Mouse (Mus musculus): ENCODE measurements around the gene Arhgap27. TPM values are rescaled to one million over a fixed set of nuclear protein-coding genes. Genes with fewer than 3 reads are reported as not detected.

The Arhgap27 gene
- total and polyA plus RNA-seq, 3 experiments = 11.8 to 30.9 (median 26.1) TPM

GRCm38 (mm10) chr11:103356938-103357670 lies 6.4 kb downstream of the Arhgap27 start:
- Histone ChIP-seq H3K36me3 (replicated peaks in 1 of 2; ENCODE audit: control insufficient read depth in 1 of 2, insufficient read depth in 1 of 2, low read length in 1 of 2) (peaks cover 6 to 43% of the 10 kb centered on the region in 2 experiments), H3K27ac (ENCODE audit: insufficient read depth, low read depth) (no peak overlapping the region), H3K4me2 (ENCODE audit: insufficient read depth, low read depth, poor library complexity, severe bottlenecking) (no peak overlapping the region), H3K79me2 (replicated peaks; ENCODE audit: control insufficient read depth, extremely low read depth, insufficient read depth, poor library complexity, severe bottlenecking) (no peaks in the 10 kb centered on the region), H3K9me3 (replicated peaks; ENCODE audit: low read length) (peaks cover 39% of the 10 kb centered on the region), H3K27me3 (replicated peaks) (no peaks in the 10 kb centered on the region), H3K9ac (ENCODE audit: insufficient read depth, low read depth) (no peak overlapping the region), H3K4me3 (replicated peaks in 1 of 3; ENCODE audit: low read depth in 2 of 3, low read length in 2 of 3, poor library complexity in 1 of 3) (peak overlapping the region in 1 of 3 experiments; percentile 4), H3K4me1 (ENCODE audit: control insufficient read depth in 1 of 2, insufficient read depth in 2 of 2) (peaks cover 17 to 68% of the 10 kb centered on the region in 2 experiments)
- no peak for TF ChIP-seq MEF2A (IDR thresholded peaks at IDR 0.05; ENCODE audit: borderline replicate concordance, low read depth, low read length)
- peak; percentile 75; the same call in 1 of the 2 replicates for TF ChIP-seq MAX (IDR thresholded peaks at IDR 0.05; ENCODE audit: low read length)
- TF ChIP-seq EP300 (IDR thresholded peaks at IDR 0.05; ENCODE audit: low read length) = peak; percentile 54; the same call in 1 of the 2 replicates
- no peak for TF ChIP-seq USF2 (conservative IDR thresholded peaks at IDR 0.05; ENCODE audit: low read depth, low read length)
- TF ChIP-seq ETS1 (conservative IDR thresholded peaks at IDR 0.05; ENCODE audit: low read depth, low read length) = peak; percentile 75
- 0 out of 2 replicates have a peak, but pooled peaks have one; percentile 36 for TF ChIP-seq KAT2A (IDR thresholded peaks at IDR 0.05; ENCODE audit: insufficient replicate concordance, low read length)
- TF ChIP-seq IRF4 (IDR thresholded peaks at IDR 0.05; ENCODE audit: low read depth, low read length) = peak; percentile 44; the same call in 1 of the 2 replicates
- TF ChIP-seq MAFK (IDR thresholded peaks at IDR 0.05; ENCODE audit: insufficient replicate concordance, low read length) = 0 out of 2 replicates have a peak, but pooled peaks have one; percentile 6
- TF ChIP-seq RCOR1 (conservative IDR thresholded peaks at IDR 0.05; ENCODE audit: low read depth, low read length) = no peak
- TF ChIP-seq TCF12 (IDR thresholded peaks at IDR 0.05; ENCODE audit: low read depth, low read length) = peak; percentile 76; the same call in 1 of the 2 replicates
- peak; percentile 88 for TF ChIP-seq BHLHE40 (IDR thresholded peaks at IDR 0.05; ENCODE audit: low read depth, low read length)
- peak; percentile 16; the same call in 1 of the 2 replicates for TF ChIP-seq ELF1 (IDR thresholded peaks at IDR 0.05; ENCODE audit: low read depth, low read length)
- TF ChIP-seq PAX5 (IDR thresholded peaks at IDR 0.05; ENCODE audit: low read length) = no peak
- no peak for TF ChIP-seq SMC3 (IDR thresholded peaks at IDR 0.05; ENCODE audit: low read depth, low read length)
- no peak for TF ChIP-seq POLR2AphosphoS2 (IDR thresholded peaks at IDR 0.05; ENCODE audit: low read depth, low read length)
- TF ChIP-seq MYC (IDR thresholded peaks at IDR 0.05; ENCODE audit: low read depth, low read length) = peak; percentile 79
- DNase-seq (ENCODE audit: extremely low read depth) = no peak
- dilution Hi-C loops (cut with MboI; ENCODE audit: extremely low pct_ligation_motif_present, extremely low pct_unique_long_range_greater_than_20kb, low sequenced_read_pairs) (no loop called here), in situ Hi-C loops (cut with MboI; ENCODE audit: low pct_ligation_motif_present, low pct_unique_long_range_greater_than_20kb, low sequenced_read_pairs) (loop anchor here (5.0 kb wide), 1 partner anchor 35 kb away; no protein-coding TSS in a partner anchor)

DNA sequence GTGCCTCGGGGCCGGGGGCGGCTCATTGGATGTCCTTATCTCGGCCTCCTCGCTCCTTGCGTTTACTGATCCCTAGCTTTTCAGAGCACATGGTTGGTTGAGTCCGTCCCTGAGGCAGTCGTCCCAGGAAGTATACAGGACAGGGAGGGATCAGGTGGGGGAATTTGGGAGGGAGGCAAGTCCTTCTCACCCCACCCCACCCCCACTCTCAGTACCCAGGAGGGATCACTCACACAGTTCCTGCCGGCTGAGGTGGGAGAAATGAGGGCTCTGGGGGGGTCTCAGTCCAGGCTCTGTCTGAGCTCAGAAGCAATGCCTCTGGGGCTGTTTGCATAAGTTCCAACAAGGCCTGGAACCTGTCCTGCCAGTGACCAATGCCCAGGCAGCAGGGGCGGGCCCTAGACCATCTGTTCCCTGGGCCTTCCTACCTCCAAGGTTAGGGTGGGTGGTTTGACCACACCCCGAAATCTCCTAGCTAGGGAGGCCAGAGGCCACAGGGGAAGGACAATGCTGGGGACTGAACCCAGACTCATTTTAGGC lies 7.4 kb downstream of the Arhgap27 start:
- H3K36me3 ChIP-seq (replicated peaks in 1 of 2; ENCODE audit: control insufficient read depth in 1 of 2, insufficient read depth in 1 of 2, low read length in 1 of 2) = peaks cover 6 to 35% of the 10 kb centered on the region in 2 experiments
- H3K4me3 ChIP-seq (replicated peaks in 1 of 3; ENCODE audit: low read depth in 2 of 3, low read length in 2 of 3, poor library complexity in 1 of 3) = peak overlapping the region in 1 of 3 experiments; percentile 6
- no peaks in the 10 kb centered on the region for H3K79me2 ChIP-seq (replicated peaks; ENCODE audit: control insufficient read depth, extremely low read depth, insufficient read depth, poor library complexity, severe bottlenecking)
- H3K27ac ChIP-seq (ENCODE audit: insufficient read depth, low read depth) = no peak overlapping the region
- dilution Hi-C loops (cut with MboI; ENCODE audit: extremely low pct_ligation_motif_present, extremely low pct_unique_long_range_greater_than_20kb, low sequenced_read_pairs) (no loop called here), in situ Hi-C loops (cut with MboI; ENCODE audit: low pct_ligation_motif_present, low pct_unique_long_range_greater_than_20kb, low sequenced_read_pairs) (loop anchor here (5.0 kb wide), 1 partner anchor 36 kb away; no protein-coding TSS in a partner anchor)
- H3K9ac ChIP-seq (ENCODE audit: insufficient read depth, low read depth) = no peak overlapping the region
- TF ChIP-seq NELFE (IDR thresholded peaks at IDR 0.05; ENCODE audit: low read depth, low read length) (no peak), CHD2 (IDR thresholded peaks at IDR 0.05; ENCODE audit: low read length) (0 out of 2 replicates have a peak, but pooled peaks have one; percentile 31)
- H3K4me1 ChIP-seq (ENCODE audit: control insufficient read depth in 1 of 2, insufficient read depth in 2 of 2) = peaks cover 17 to 65% of the 10 kb centered on the region in 2 experiments
- no peak for DNase-seq (ENCODE audit: extremely low read depth)
- H3K9me3 ChIP-seq (replicated peaks; ENCODE audit: low read length) = peaks cover 34% of the 10 kb centered on the region
- H3K27me3 ChIP-seq (replicated peaks) = no peaks in the 10 kb centered on the region
- no peak overlapping the region for H3K4me2 ChIP-seq (ENCODE audit: insufficient read depth, low read depth, poor library complexity, severe bottlenecking)
